Mouse (Mus musculus): Measurements from ENCODE around the gene Ccnt1. TPM values are rescaled to one million over a fixed set of nuclear protein-coding genes. Genes with fewer than 3 reads are reported as not detected.
"Not testable (repeated sequence)": the region's sequence is repeated elsewhere in the genome, so short reads cannot be mapped to it uniquely, and the experiment has no call there.

The Ccnt1 gene
- total RNA-seq, 4 experiments from 2014 or later = 14.3 to 19.4 (median 15.7) TPM

- no peak for DNase-seq (ENCODE audit: low spot score in 2 of 2)
These were observed 25.9 kb upstream of the Ccnt1 start for GRCm38 (mm10) chr15:98596609-98597008.

DNA sequence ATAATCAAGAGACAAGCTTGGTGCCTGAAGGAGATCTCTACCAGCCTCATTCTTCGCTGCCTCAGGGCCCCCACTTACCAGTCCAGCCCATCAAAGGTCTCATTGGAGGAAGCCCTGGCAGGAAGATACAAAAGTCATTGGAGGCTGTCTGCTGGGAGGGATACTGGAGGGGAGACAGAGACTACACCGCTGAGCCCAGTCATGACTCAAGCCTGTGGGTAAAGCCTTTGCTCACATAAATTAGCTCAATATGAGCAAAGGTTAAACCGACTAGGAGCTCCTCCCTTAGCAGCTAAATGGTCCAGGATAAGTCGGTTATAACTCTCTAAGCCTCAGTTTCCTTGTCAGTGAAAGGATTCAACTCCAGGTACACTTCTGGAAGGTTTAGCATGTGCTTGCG, 24.3 kb upstream of the Ccnt1 start:
- no peak for DNase-seq (ENCODE audit: low spot score in 2 of 2)

DNA sequence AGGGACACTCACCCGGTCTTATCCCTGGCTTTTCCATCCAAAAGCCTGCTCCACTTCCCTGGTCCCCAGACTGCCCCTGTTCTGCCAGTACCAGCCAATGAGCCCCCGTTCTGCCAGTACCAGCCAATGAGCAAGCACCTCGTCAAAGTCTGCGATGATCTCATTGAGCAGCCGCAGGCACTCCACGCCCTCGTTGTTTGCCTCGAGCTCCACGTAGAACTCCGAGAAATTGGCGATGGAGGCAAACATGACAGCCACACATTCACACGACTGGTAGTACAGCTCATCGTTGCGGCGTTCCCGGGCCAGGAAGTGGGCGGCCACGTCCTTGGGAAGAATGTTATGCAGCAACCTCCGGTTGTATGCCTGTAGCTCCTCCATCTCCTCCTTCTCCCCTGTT, 23.5 kb upstream of the Ccnt1 start:
- no peak for DNase-seq (ENCODE audit: low spot score in 2 of 2)

DNA sequence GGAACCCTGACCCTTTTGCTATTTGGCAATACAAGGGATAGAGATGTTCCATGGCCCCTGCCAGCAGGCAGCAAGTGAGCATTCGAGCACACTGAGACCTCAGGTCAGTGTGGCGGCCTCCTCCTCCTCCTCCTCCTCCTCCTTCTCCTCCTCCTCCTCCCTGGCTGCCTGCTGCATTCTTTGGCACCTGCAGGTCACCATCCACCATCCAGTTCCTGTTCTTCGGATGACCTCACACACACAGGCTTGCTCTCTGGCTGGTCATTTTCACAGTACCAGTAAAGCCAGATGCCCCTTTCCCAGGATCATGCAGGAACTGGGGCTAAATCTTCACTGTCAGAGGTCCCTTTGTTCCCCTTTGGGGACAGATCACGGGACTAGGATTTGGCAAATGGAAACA, 20.7 kb upstream of the Ccnt1 start:
- no peak for DNase-seq (ENCODE audit: low spot score in 2 of 2)

GRCm38 (mm10) chr15:98589640-98590336, 19.1 kb upstream of the Ccnt1 start:
- no peak for DNase-seq (ENCODE audit: low spot score in 2 of 2)

- DNase-seq (ENCODE audit: low spot score in 2 of 2) = no peak
These were observed 17.0 kb upstream of the Ccnt1 start for GRCm38 (mm10) chr15:98587751-98588150.

- not testable (repeated sequence) for DNase-seq (ENCODE audit: low spot score in 2 of 2)
These were observed 15.4 kb upstream of the Ccnt1 start for GRCm38 (mm10) chr15:98586141-98586540.

DNA sequence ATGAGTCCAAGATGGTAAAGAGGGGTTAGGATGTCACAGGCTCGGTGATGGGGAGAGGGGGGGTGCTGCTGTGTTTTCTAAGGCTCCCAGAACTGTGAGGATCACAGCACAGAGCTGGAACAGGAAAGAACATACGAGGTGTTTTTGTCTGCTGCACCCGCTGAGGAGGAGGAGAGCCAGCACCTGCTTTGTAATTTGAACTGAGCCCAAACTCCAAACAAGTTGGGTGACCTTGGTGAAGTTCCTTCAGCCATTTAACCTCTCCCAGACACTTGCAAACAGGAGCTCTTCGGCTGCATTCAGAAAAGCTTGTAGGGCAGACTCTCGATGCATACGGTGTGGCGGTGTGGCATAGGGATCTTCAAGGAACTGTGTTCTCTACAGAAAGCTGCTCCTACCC, 14.7 kb upstream of the Ccnt1 start:
- no peak for DNase-seq (ENCODE audit: low spot score in 2 of 2)

DNA sequence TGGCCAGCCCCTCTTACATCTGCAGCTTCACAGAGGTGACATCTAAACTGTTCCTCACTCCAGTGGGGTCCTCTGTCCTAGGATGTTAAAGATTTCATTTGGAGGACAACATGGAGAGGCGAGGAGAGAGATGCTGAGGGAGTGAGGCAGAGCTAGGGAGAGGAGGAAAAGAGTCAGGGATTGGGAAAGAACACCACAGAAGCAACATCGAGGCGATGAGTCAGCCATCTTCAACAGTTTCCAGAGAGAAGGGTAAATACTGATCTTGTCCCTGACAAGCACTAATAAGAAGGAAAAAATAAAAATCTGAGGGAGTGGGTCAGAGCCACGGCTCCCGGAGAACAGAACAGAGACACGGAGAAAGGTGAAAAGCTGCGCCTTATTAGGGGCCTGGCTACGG, 12.3 kb upstream of the Ccnt1 start:
- no peak for DNase-seq (ENCODE audit: low spot score in 2 of 2)

DNA sequence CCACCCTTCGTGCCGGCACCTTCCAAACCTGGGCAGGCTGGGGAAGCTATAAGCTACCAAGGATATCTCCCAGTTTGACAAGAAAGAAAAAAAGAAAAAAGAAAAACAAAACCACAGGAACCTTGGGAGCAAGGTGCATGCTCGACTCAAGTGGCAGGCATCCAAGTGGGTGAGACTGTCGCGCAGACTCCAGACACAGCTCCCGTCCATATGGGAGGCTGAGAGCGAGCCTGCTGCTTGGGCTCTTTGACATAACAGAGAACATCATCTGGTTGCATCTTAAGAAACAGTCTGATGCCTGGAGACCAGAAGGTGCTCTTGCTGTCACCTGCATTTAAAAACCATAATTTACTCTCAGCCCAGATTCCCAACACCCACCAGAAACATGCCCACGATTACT, 11.7 kb upstream of the Ccnt1 start:
- DNase-seq (ENCODE audit: low spot score in 2 of 2) = no peak

GRCm38 (mm10) chr15:98579795-98580464, 9.2 kb upstream of the Ccnt1 start:
- peak; percentile 62 to 70 for DNase-seq (ENCODE audit: low spot score in 2 of 2)

GRCm38 (mm10) chr15:98579310-98579709, 8.6 kb upstream of the Ccnt1 start:
- no peak for DNase-seq (ENCODE audit: low spot score in 2 of 2)

DNA sequence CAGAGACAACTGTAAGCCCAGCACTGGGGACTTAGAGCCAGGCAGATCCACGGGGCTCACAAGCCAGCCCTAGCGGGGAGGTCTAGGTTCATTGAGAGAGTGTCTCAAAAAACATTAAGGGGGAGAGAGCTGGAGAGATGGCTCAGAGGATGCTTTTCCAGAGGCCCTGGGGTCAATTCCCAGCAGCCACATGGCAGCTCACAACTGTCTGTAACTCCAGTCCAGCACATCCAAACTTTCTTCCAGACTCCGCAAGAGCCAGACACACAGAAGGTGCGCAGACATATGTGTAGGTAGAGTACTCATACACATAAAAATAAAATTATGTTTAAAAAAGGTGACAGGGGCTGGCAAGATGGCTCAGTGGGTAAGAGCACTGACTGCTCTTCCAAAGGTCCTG, 2.6 kb upstream of the Ccnt1 start:
- no peak for DNase-seq (ENCODE audit: low spot score in 2 of 2)

- no peak for DNase-seq (ENCODE audit: low spot score in 2 of 2)
These were observed 843 bp downstream of the Ccnt1 start for GRCm38 (mm10) chr15:98569795-98570365.

- DNase-seq (ENCODE audit: low spot score in 2 of 2) = no peak
These were observed 1.5 kb downstream of the Ccnt1 start for GRCm38 (mm10) chr15:98569216-98569615.

DNA sequence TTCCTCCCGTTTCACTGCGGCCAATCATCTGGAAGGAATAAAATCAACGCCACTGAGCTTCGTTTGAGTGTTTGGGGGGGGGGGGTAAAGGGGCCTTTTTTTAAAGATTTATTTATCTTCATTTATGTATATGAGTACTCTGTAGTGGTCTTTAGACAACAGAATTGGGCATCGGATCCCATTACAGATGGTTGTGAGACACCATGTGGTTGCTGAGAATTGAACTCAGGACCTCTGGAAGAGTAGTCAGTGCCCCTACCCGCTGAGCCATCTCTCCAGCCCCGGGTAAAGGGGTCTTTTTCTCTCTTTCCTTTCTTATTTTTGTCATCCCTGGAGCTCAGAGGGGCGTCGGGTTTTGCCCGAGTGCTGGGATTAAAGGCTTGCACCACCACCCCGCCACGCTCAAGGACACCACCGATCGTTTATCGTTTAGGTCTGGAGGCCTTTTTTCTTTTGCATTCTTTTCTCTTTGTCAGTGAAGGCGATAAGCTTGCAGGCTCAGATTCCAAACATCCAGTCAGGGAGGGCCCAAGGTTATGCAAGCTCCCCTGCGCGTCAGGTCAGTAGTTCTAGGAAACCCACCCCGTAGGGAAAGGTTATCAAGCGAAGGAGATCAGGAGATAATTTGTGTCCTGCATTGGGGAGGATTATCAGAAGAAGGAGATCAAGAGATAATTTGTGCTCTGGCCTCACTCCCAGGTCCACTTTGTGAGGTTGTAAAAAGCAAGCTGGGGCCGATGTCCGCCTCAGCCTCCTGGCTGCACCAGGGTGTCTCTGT, 2.3 kb downstream of the Ccnt1 start:
- no peak for DNase-seq (ENCODE audit: low spot score in 2 of 2)

- DNase-seq (ENCODE audit: low spot score in 2 of 2) = peak; percentile 98
These were observed 3.2 kb downstream of the Ccnt1 start for GRCm38 (mm10) chr15:98567278-98568134.

- no peak for DNase-seq (ENCODE audit: low spot score in 2 of 2)
These were observed 3.8 kb downstream of the Ccnt1 start for GRCm38 (mm10) chr15:98566973-98567277.

DNA sequence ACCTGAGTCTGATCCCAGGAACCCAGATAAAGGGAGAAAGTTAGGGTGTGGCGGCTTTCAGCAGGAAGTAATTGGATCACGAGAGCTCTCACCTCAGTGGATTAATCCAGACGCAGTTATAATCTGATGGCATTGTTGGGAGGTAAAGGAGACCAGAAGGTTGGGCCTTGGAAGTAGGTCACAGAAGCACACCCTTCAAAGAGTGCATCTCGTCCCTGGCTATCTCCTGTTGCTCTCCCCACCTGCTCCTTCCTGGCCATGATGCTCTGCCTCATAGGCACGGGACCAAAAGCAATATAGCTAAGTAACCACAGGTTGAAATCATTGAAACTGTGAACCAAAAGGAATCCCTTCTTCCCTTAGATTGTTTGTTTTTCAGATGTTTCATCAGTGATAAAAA, 13.5 kb downstream of the Ccnt1 start:
- no peak for DNase-seq (ENCODE audit: low spot score in 2 of 2)

DNA sequence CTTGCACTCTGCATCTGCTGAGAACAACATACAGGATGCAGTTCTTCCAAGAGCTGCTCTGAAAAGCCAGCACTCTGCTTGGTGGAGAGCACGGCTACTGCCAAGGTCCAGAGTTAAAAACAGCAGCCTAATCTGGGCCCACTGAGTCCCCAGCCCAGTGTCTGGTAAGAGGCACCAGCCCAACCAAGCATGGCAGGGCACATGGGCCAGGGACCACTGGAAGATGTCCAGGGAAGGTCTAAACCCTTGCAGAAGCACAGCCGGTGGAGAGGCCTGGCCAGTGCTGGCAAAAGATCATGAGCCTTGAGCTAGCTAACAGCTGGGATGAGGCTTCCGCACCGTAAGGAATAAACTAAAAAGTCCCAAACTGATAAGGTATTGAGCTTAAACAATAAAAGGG, 14.8 kb downstream of the Ccnt1 start:
- DNase-seq (ENCODE audit: low spot score in 2 of 2) = peak; percentile 35 to 58

DNA sequence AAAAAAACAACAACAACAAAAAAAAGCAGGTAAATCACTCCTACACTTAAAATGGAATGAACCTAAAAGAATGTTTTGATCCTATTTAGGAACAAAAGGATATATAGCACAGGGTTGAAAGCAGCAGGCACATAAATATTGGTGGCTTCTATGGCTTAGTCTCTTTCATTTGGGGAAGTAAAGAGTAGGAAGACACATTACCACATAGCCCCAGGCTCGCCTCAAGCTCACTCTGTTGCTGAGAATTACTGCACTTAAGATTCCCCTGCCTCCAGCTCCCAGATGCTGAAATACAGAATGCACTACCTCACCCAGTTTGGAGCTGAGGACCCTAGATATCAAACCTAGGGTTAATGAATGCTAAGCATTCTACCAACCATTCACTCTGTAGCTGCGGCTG, 18.0 kb downstream of the Ccnt1 start:
- DNase-seq (ENCODE audit: low spot score in 2 of 2) = no peak
